Mouse (Mus musculus) myocyte (in vitro differentiated cells): ENCODE measurements around the gene Zic1.

ENCODE experiments used
- E2F4 ChIP-seq: IDR thresholded peaks from one replicate; pipeline ENCODE4 v1.6.1; 2011; ENCODE audit warnings: mild to moderate bottlenecking, control low read depth, moderate library complexity; ENCODE audit not compliant: insufficient read depth
- MAX ChIP-seq: IDR thresholded peaks from one replicate; pipeline ENCODE4 v1.6.1; 2011; ENCODE audit warnings: low read depth, mild to moderate bottlenecking, control low read depth
- MYOD1 ChIP-seq, 3 experiments: IDR thresholded peaks; one replicate each; pipeline ENCODE4 v1.6.1; 2011; ENCODE audit warnings: control low read depth in 2 of 3, low read depth in 2 of 3, mild to moderate bottlenecking in 2 of 3, moderate library complexity in 1 of 3; ENCODE audit not compliant: insufficient read length in 2 of 3, control insufficient read depth in 1 of 3
- MYOG ChIP-seq, 3 experiments: IDR thresholded peaks; one replicate each; pipeline ENCODE4 v1.6.1; 2011; ENCODE audit warnings: control low read depth in 2 of 3, low read depth in 2 of 3, mild to moderate bottlenecking in 2 of 3; ENCODE audit not compliant: insufficient read length in 2 of 3, control insufficient read depth in 1 of 3, insufficient read depth in 1 of 3
- POLR2A ChIP-seq: IDR thresholded peaks from one replicate; pipeline ENCODE4 v1.6.1; 2011; ENCODE audit warnings: low read depth, mild to moderate bottlenecking, control low read depth, moderate library complexity; ENCODE audit not compliant: insufficient read length
- POLR2AphosphoS2 ChIP-seq: IDR thresholded peaks from one replicate; pipeline ENCODE4 v1.6.1; 2011; ENCODE audit warnings: low read depth, control low read depth; ENCODE audit not compliant: insufficient read length
- TCF12 ChIP-seq: IDR thresholded peaks from one replicate; pipeline ENCODE4 v1.6.1; 2011; ENCODE audit warnings: mild to moderate bottlenecking, control low read depth; ENCODE audit not compliant: poor library complexity, insufficient read depth, severe bottlenecking
- USF1 ChIP-seq: IDR thresholded peaks from one replicate; pipeline ENCODE4 v1.6.1; 2011; ENCODE audit warnings: low read depth, mild to moderate bottlenecking, control low read depth, moderate library complexity

- TF ChIP-seq USF1 (no peak), TCF12 (no peak), POLR2A (no peak), MAX (no peak), POLR2AphosphoS2 (no peak), E2F4 (no peak), MYOG (IDR thresholded peaks at IDR 0.05; ENCODE audit: control insufficient read depth in 1 of 3, insufficient read depth in 1 of 3, insufficient read length in 2 of 3, low read depth in 2 of 3) (no peak), MYOD1 (IDR thresholded peaks at IDR 0.05; ENCODE audit: control insufficient read depth in 1 of 3, insufficient read length in 2 of 3, low read depth in 2 of 3) (no peak)
Measured at GRCm38 (mm10) chr9:91351961-91352411, 13.6 kb downstream of the Zic1 start.
